Mouse (Mus musculus) lung, postnatal 4 days (tissue): ENCODE measurements around the gene Il17rd.

Source experiments
- DNase-seq, 2 experiments: peaks; one replicate each; pipeline ENCODE4 v3.0.0; 2021

Il17rd gene

DNA sequence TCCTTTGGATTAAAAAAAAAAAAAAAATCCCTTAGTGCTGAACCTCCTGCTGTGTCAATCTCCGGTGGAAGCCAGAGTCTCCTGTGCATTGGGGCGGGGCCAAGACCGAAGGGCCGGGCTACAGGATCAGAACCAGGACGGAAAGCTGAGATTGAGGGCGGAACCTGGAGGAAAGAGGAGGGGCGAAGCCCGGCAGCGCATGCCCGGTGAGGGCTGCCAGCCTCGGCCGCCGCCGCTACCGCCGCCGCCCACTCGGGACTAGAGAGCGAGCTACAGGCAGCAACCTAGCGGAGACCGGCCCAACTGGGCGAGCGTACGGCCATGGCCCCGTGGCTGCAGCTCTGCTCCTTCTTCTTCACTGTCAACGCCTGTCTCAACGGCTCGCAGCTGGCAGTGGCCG is at the start of gene Il17rd:
TSS of gene Il17rd (plus strand) at position 159 of the 400 bp plus-strand sequence.
- DNase-seq: peak; percentile 93 to 96

DNA sequence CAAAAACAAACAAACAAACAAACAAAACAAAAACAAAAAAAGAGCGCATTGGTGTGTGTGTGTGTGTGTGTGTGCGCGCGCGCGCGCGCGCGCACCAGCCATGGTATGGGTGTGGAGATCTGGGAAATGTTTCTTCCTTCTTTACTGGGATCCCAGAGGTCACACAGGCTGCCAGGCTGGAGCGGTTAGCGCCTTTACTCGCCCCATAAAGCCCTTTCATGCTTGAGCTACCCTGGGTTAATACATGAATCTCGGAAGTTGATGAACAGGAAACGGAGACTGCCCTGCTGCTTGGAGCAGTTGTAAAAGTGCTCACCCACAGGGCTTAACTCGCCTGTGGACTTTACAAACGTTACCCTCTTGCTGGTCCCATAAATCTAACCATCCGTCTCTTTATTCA is 47.1 kb upstream of the Il17rd start:
- DNase-seq: no peak

DNA sequence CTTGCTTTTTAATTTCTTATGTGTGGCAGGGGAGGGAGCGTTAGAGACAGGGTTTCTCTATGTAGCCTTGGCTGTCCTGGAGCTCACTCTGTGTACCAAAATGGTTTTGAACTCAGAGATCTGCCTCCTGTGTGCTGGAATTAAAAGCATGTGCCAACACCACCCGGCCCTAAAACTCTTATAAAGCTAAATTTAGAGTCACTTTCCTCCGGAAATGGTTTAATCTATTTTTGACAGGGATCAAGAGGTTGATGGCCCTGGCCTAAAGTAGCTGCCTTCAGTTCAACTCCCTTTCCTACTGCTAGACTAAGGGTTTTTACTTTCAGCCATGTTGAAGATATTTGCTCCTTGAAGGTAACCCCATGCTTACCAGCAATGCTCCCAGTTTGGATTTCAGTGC is 45.3 kb upstream of the Il17rd start:
- no peak for DNase-seq

DNA sequence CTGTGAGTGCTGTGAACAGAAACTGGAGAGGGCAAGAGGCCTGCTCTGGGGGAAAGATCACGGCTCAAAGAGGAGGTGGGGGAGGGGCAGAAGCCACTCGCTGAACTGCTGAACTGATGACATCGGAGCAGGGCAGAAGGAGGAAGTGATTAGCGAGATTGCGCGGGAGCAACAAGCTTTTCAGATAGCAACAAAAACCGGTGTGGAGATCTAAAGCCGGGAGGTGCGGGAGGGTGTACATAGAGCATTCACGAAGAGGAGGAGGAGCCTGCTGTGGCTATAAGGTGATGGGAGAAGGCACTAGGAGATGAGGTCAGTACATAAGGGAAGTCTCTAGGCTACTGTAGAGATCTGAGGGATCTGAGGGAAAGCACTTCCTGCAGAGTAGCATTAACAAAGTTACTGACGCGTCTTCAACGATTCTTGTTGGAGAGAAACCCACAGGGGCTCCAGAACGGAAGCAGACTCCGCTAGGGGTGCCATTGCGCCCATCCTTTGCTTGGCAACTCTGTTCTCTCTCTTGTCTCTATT is 44.5 kb upstream of the Il17rd start, which contains the start of gene Hesx1:
TSS of gene Hesx1 (plus strand) at position 206 of the 531 bp plus-strand sequence.
- peak; percentile 54 to 65 for DNase-seq

DNA sequence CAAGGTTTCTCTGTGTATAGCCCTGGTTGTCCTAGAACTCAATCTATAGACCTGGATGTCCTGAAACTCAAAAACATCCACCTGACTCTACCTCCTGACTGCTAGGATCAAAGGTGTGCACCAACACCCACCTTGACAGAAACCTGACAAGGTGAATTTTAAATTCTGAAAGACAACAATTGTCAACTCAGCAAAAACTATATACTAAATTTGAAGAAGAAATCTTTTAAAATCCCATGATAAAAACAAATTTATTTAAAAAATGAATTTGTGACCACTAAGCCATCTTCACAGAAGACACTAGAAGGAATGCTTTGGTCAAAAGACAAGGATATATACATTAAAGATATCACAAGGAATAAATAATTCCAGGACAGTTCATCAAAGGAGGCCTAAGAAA is 42.5 kb upstream of the Il17rd start:
- DNase-seq: no peak

DNA sequence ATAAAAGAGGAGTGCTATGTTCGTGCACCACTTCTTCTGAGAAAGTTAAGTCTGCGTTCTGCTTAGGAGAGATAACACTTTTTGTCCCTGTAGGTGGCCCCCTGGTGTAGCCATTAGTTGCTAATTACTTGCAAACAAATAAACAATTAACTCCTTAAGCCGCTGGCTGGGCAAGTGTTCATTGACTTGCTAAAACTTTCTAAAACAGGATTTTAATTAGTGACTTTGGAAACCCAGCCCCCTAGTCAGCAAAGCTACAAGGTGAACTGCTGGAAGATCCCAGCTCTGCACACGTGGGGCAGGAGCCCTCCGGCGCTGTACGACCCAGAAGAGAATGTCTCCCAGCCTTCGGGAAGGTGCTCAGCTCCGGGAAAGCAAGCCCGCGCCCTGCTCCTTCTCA is 38.4 kb upstream of the Il17rd start:
- DNase-seq: no peak

DNA sequence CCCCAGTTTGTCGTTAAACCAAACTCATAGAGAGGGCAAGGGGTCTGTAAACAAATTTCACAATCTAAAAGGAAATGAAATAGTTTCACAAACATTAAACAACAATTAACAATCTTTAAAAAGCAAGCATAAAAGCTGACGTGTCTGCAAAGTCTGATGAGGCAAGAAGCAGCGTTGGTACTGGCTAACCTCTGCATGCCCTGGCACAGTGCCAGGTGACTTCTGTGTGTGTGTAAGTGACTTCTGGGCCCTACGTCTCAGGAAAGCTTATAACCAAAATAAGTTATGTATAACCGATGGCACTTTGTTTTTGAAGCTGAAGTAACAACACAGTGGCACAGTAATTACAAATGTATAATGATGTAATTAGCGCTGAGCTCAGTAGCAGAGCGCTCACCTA is 33.8 kb upstream of the Il17rd start:
- DNase-seq: peak; percentile 10 to 38

DNA sequence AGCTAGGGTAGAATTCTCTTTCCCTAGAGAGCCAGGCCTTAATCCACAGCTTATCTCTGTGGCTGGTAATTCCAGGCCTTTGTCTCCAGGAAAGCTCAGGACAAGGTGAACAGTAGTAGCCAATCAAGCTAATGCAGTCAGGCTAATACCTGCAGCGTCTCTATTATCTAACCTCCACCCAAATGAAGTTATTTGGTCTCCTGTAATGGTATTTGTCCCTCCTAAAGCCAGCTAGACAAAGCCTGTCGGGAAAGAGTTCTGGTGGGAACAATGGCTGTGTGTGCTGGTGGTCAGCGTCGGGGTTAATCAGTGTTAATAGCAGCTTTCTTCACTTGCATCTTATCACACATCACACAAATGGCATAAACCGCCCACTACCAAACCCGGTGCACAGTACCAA is 32.8 kb upstream of the Il17rd start:
- no peak for DNase-seq

DNA sequence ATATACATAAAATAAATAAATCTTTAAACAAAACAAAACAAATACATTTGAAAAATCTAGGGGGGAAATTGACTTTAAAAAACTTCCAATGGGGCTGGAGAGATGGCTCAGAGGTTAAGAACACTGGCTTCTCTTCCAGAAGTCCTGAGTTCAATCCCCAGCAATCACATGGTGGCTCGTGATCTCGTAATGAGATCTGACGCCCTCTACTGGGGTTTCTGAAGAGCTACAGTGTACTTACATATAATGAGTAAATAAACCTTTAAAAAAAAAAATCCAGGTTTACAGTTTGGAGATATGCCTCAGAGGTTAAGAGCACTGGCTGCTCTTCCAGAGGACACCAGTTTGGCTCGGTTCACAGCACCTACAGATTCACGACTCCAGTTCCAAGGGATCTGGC is 27.2 kb upstream of the Il17rd start:
- no peak for DNase-seq

DNA sequence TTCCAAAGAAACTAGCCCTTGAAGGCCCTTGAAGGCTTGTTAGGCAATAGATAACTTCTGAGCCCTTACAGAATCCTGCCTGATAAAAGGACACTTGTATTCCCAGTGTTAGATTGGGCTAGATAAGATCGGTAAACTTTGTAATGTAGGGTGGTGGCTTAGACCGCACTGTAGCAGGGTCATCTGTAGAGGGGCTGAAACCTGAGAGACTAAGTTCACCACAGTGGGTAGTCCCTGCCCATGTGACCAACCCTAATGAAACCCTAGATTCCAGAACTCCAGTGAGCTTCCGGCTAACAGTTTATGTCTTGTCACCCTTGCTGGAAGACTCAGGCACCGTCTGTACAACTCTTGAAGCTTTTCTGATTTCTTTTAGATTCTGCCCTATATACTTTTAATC is 25.1 kb upstream of the Il17rd start:
- DNase-seq: no peak

DNA sequence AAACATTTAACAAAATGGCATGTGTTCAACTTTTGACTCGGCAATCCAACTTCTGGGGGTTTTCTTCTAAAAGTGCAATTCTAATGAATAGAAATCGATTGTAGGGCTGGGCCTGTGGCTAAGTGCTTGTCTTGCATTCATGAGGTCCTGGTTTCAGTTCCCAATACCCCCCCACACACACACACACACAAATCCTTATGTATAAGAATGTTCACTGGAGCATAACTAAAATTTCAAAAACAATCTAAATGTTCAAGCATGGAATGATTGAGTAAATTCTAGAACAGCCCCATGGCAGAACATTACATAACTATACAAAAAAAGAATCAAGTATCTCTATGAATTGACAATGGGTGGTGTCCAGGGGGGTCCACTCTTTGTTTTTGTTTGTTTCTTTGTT is 20.8 kb upstream of the Il17rd start:
- DNase-seq: no peak

DNA sequence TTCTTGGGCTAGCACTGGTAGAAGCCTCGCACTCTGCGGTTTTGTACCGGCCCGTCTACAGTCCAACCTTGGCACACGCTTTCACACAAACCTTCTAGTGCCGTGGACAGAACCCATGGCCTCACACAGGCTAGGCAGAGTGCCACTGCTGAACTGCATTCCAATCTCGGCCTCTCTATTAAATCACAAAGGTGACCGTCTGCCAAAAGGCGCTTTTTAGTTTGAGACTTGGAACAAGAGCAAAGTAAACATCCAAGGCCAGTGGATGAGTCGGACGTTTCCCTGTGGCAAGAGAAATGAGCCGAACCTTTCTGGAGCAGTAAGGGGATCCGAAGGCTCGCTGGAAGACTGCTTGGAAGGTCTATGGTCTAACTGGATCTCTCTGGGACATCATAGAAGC is 18.9 kb upstream of the Il17rd start:
- DNase-seq: peak in 1 of 2 experiments; percentile 34

DNA sequence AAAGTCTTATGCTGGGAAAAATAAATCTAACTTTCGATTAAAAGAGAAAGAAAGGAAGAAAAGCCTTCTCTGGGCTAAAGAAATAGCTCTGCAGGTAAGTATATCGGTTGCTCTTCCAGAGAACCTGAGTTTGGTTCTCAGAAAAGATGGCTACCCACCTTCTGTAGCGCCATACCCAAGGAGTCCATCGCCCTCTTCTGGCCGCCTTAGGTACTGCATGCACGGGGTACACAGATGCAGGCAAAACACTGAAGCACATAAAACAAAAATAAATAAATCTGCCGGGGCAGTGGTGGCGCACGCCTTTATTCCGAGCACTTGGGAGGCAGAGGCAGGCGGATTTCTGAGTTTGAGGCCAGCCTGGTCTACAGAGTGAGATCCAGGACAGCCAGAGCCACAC is 15.9 kb upstream of the Il17rd start:
- peak; percentile 54 to 67 for DNase-seq

DNA sequence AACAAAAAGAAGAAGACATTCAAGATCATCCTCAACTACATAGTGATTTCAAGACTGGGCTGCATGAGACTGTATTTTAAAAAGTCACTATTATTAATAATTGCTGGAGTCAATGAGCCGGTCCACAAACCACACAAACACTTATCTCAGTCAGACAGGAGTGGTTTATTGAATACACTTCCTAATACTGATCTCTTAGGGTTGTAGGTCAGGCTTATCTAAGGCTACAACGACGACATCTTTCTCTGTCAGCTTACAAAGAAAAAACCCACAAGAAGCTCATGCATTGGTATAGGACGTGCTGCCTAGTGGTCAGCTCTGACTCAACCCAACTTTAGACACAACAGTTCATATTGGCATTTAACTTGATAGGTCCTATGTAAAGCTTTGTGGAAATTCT is 14.1 kb upstream of the Il17rd start:
- no peak for DNase-seq

DNA sequence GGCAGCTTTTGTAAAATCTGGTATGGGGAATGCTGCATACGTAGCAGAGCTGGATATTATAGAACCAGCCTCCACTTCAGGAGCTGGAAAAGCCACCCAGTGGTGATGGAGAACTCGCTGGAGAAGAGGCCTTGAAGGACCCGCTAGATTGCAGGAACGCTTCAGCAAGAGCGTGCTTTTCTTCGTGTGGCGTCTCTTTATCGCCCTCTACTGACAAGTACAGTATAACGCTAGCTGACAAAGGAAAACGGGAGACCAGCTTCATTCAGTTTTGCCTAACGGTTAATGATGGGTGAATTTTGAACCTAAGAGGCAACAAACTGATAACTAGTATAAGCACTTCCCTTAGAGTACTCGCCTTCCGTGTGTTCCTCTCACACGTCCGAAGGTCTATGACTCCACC is 9.0 kb upstream of the Il17rd start:
- DNase-seq: peak; percentile 46 to 54

DNA sequence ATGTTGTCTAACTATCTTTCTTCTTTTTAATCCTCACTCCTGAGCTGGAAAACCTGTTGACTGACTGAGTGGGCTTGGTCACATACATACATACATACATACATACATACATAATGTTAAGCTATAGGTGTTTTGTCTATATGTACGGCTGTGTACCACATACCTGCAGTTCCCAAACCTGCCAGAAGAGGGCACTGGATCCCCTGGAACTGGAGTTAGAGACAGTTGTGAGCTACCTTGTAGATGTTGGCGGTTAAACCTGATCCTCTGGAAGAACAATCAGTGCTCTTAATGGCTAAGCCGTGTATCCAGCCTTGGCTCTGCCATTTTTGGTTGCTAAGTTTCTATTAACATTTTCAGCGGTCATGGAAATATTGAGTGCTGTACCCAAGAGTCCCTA is 7.6 kb upstream of the Il17rd start:
- DNase-seq: peak; percentile 48 to 79

DNA sequence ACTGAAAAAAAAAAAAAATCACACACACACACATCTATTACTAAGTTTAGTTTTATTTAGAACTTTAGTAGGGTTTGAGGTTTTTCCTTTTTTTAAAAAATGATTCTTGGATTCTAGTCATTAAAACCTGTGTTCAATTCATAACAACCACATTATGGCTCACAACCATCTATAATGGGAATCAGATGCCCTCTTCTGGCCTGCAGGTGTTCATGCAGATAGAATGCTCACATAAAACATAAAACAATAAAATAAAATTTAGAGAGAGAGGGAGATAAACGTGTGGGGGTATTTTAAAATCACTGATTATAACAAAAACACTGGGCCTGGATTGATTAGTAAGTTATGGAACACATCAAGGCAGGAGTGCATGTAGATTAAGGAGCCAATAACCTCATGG is 1.2 kb upstream of the Il17rd start:
- no peak for DNase-seq

DNA sequence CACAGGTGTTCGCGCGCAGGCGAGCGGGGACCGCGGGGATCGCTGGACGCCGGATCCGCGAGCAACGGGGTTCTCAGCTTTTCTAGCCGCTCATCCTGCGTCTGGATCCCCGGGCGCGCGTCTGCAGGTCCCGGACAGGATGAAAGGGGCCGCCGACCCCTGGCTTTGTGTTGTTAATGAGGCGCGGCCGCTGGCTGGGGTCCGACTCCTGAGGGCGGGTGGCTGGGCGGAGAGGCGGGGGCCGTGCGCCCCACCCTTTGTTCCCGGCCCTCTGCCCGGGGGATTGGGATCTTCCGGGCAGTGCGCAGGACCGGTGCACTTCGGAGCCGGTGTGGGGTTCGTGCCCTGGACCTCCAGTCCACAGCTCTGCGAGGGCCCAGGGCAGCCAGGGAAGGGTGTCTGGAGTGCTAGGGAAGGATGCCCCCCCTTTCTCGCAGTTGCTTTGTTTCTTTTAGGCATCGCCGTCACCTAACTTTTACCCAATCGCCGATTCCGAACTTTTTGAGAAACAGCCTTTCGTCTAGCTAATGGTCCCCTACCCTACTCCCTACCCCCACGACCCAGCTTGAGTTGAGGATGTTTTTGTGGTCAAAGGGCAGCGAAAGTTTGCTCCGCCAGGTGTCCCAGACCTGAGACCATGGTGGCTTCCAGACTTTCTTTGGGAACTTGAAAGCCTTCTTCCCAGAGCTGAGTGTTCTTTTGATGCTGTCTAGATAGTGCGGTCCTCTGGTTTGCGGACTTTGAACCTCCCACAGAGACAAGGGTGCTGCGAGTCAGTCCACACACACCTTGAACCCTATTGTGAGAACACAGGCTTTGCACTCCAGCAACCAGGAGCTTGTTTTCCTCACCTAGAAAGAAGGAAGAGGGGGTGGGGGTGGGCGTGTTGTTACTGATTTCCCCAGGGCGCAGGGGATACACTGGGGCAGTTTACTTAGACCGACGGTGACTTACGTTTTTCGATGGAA is 824 bp downstream of the Il17rd start:
- peak; percentile 58 to 75 for DNase-seq

DNA sequence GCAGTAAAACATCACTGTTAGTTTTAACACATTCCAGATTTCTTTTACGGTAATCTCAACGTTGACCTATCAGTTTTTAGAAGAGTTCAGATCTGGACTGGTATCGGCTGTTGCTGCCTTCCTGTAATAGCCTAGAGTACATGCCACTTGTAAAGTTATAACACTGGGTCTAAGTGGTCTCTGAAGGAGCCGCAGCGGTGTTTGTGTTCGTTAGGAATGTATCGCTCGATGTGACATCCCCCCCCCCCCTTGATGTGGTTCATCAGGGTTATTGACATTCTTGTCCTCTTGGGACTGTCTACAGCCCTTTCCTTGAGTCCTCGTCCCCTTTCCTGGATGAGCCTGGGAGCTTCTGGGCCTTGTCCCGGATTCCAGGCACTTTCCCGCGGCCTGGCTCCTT is 1.7 kb downstream of the Il17rd start:
- no peak for DNase-seq

DNA sequence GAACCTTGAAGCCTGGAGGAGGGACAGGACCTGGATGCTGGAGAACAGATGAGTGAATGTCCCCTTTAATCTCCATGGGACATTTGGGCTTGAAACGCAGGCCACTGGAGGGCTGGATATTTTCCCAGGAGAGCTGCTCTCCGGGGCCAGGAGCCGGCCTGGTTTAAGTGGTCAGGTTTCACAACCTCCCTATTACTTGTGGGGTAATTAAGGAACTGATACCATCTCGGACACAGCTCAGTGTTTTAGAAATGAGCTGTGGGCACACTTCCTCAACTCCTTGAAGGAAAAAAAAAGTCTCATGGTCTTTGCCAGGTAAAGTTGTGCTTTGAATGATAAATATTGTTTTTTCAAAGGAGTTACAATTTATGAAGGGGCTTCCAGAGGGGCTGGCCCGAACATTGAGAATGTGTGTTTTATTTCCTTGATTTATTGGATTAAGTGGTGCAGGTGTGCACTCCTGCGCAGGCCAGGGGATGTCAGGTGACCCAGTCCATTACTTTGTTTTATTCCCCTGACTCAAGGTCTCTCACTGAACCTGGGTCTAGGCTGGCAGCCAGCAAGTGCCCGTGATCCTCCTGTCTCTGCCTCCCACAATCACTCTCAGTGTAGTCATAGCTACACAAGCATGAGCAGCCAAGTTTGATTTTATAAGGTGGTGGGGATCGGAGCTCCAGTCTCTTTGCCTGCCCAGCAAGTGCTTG is 3.7 kb downstream of the Il17rd start:
- no peak for DNase-seq

DNA sequence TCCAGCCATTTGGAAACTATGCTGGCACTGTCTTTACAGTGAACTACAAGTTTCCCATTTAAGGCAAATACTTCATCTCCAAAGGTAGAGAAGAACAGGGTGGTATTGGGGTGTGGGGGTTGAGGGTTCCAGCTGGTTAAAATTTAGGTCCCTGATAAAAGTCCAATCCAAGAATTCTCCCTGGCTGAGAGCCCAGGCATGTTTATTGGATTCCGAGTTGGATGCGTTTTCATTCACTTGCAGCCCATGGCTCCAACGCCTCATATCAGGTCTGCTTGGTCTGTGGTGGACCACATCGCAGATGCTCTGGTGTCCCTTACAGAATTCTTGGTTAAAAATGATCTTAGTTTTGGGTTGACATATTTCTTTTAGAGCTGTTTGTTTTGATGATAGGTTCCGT is 4.7 kb downstream of the Il17rd start:
- no peak for DNase-seq

DNA sequence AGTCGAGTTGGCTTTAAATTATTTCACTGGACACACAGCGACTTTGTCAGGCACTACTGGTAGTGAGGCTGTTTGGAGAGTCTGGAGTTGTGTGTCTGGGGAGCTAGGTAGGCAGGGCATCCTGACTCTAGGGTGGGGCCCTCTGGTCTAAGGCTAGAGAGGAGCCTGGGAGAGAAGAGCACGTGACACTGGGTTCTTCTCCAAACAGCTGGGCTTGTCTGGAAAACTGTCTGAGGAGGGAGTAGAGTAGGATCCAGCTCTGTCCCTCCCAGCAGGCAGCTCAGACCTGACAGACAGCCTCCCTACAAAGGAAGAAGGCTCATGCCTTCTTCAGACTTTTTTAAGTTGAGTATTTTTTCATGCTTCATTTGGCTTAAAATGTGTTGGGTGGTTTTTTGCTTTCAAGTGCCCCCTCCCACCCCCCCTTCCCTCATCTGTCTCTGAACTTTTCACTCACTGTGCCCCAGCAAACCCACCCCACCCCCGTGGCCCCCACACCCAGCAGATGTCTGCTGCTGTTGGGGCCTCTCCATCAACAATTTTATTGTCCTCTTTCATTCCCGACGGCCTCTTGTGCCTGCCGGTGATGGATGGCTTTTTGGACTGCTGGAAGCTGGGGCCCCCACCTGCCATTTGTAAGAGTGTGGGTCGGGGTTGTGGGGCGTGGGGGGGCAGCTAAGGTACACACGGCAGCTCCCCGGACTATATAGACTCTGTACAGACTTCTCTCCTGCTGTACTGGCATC is 5.7 kb downstream of the Il17rd start:
- DNase-seq: peak; percentile 19 to 37

DNA sequence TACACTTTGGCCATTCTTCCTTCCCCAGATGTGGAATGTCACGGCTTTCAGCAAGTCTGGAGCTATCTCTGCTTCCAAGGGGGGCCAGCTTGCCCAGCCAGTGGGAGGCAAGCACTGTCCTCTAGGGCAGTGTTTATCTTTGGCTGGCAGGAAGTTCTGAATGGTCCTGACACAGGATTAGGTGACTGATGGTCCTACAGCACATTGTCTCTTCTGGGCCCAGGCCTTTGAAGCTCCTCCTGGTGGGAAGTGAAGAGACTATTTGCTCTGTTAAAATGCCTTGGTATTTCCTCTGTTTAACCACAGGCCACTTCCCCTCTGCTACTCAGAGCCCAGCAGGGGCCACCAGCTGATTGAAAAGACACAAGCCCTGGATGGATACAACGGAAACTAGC is 6.2 kb downstream of the Il17rd start:
- DNase-seq: peak; percentile 63 to 80
